Mouse (Mus musculus): ENCODE data around the gene Spock1. TPM values are rescaled to one million over a fixed set of nuclear protein-coding genes. Genes with fewer than 3 reads are reported as not detected.
A peak's percentile ranks its signal among the peaks of the same experiment; 100 is the strongest.

The Spock1 gene
- polyA plus RNA-seq, 1 experiment = 0.23 TPM

DNA sequence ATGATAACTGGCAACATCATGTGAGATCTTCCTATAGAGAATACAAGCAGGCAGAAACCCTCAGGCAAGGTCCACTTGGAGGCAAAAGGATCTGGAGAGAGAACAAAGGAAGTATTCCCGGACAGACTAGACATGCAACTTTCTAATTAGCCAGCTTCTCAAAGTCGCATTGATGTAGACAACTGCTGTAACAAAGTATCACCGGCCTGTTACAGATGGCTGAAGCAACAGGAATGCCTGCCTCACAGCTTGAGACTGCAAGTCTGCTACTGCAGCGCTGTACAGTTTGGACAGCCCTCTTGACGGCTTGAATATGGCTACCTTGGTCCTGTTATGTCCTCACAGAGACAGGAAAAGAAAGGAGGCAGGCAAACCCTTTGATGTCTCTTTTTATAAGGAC is 118.3 kb downstream of the Spock1 start:
- no peaks in the 10 kb centered on the region for H3K4me1 ChIP-seq (ENCODE audit: control insufficient read depth, insufficient read depth, low read length)
- TF ChIP-seq POLR2A (IDR thresholded peaks at IDR 0.05; ENCODE audit: low read depth, low read length) (no peak), CTCF (IDR thresholded peaks at IDR 0.05; ENCODE audit: borderline replicate concordance, insufficient read depth, low read length) (no peak)
- no peak overlapping the region for H3K27ac ChIP-seq (ENCODE audit: insufficient read depth, low read length)
- H3K4me3 ChIP-seq (ENCODE audit: insufficient read depth, low read length) = no peak overlapping the region

DNA sequence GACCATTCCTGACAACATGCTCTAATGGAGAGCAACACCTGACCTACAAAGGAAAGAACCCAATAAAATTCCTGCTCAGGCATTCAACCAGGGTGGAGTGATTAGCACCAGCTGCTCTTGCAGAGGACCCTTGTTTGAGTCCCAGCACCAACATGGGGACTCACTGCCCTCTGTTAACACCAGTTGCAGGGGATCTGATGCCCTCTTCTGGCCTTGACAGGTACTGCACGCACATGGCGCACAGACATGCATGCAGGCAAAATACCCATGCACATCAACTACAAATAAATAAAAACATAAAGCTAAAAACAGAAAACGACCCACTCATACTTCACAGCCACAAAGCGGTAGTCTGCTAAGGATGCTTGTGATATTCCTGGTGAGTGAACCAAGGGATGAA is 119.8 kb downstream of the Spock1 start:
- Histone ChIP-seq H3K27ac (ENCODE audit: insufficient read depth, low read length) (no peak overlapping the region), H3K4me1 (ENCODE audit: control insufficient read depth, insufficient read depth, low read length) (no peaks in the 10 kb centered on the region), H3K4me3 (ENCODE audit: insufficient read depth, low read length) (no peak overlapping the region)
- TF ChIP-seq POLR2A (IDR thresholded peaks at IDR 0.05; ENCODE audit: low read depth, low read length) (no peak), CTCF (IDR thresholded peaks at IDR 0.05; ENCODE audit: borderline replicate concordance, insufficient read depth, low read length) (peak; percentile 12; the same call in 1 of the 2 replicates)

DNA sequence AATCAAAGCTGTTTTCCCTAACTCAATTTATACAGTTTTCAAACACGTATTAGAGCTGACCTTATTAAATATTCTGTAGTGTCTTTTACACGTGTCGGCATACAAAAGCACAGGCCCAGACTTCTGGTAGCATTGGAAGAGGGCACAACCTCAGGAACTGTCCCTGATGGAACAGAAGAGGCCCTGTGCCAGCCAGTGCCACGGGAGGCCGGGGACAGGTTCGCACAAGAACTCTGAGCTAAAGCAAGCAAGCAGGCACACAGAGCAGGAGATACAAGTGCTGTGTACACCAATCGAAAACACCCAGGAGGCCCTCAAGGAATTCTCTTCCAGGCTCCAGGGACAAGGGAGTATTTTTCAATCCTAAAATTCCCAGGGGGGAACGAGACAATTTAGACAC is 121.9 kb downstream of the Spock1 start:
- no peak overlapping the region for H3K27ac ChIP-seq (ENCODE audit: insufficient read depth, low read length)
- no peak for TF ChIP-seq CTCF (IDR thresholded peaks at IDR 0.05; ENCODE audit: borderline replicate concordance, insufficient read depth, low read length)
- H3K4me1 ChIP-seq (ENCODE audit: control insufficient read depth, insufficient read depth, low read length) = no peaks in the 10 kb centered on the region

DNA sequence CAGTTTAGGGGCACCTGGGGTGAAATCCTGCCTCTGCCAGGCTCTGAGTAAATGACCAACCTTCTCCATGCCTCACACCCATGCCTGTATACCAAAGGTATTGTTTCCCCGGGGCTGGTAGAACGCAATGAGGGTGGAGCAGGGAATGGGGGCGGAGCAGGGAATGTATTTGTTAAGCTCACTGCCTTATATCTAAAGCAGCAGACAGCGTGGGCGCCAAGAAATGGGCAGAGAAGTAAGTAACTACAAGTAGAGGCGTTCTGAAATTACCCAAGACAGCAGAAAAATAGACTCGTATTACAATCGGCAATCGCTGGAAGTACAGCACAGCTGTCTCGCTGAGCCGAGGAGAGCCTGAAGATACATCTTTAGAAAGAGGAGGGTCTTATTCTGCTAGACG is 125.2 kb downstream of the Spock1 start:
- Histone ChIP-seq H3K4me3 (ENCODE audit: insufficient read depth, low read length) (no peak overlapping the region), H3K4me1 (ENCODE audit: control insufficient read depth, insufficient read depth, low read length) (no peaks in the 10 kb centered on the region), H3K27ac (ENCODE audit: insufficient read depth, low read length) (no peak overlapping the region)
- TF ChIP-seq CTCF (IDR thresholded peaks at IDR 0.05; ENCODE audit: borderline replicate concordance, insufficient read depth, low read length) (no peak), POLR2A (IDR thresholded peaks at IDR 0.05; ENCODE audit: low read depth, low read length) (no peak)

More for the DNA sequence above, 121.9 kb downstream of the Spock1 start:
- no peak overlapping the region for H3K4me3 ChIP-seq (ENCODE audit: insufficient read depth, low read length)

DNA sequence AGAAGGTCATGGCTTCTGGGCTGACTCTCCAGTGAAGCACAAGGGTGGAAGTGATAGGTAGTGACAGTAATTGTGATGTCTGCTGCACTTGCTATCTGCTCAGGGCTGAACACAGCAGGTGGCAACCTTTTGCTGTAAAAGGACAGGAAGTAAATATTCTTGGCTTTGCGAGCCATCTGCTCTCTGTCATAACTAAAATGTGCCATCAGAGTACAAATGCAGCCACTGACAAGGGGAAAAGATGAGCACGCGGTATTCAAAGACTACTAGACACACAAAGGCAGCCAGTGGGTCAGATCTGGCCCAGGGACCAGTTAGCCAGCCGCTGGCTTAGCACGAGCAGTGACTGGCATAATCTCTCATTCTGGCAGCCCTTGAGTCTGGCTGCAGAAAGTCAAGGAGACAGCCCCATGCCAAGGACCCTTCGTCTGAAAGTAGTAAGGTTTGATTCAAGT is 126.0 kb downstream of the Spock1 start:
- H3K27ac ChIP-seq (ENCODE audit: insufficient read depth, low read length) = no peak overlapping the region
- H3K4me1 ChIP-seq (ENCODE audit: control insufficient read depth, insufficient read depth, low read length) = no peaks in the 10 kb centered on the region
- H3K4me3 ChIP-seq (ENCODE audit: insufficient read depth, low read length) = no peak overlapping the region
- no peak for TF ChIP-seq CTCF (IDR thresholded peaks at IDR 0.05; ENCODE audit: borderline replicate concordance, insufficient read depth, low read length)
- TF ChIP-seq POLR2A (IDR thresholded peaks at IDR 0.05; ENCODE audit: low read depth, low read length) = no peak

DNA sequence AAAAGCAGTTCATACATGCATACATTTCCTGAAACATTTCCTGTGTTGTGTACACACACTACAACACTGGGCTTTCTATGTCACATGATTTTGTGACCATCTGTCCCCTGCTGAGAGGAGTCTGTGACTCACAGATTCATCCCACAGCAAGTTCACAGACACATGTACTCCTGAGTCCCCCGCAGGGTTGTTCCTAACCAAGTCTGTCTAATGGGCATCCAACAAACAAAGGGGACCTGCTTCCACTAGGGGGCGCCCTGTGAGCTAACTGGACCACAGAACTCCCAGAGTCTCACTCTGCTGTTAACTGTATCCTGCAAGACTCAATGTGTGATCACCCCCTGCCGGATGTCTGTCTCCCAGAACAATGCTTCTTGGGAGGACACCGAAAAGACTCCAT is 129.0 kb downstream of the Spock1 start:
- TF ChIP-seq POLR2A (IDR thresholded peaks at IDR 0.05; ENCODE audit: low read depth, low read length) (no peak), CTCF (IDR thresholded peaks at IDR 0.05; ENCODE audit: borderline replicate concordance, insufficient read depth, low read length) (no peak)
- H3K4me1 ChIP-seq (ENCODE audit: control insufficient read depth, insufficient read depth, low read length) = no peaks in the 10 kb centered on the region
- no peak overlapping the region for H3K4me3 ChIP-seq (ENCODE audit: insufficient read depth, low read length)
- H3K27ac ChIP-seq (ENCODE audit: insufficient read depth, low read length) = no peak overlapping the region

DNA sequence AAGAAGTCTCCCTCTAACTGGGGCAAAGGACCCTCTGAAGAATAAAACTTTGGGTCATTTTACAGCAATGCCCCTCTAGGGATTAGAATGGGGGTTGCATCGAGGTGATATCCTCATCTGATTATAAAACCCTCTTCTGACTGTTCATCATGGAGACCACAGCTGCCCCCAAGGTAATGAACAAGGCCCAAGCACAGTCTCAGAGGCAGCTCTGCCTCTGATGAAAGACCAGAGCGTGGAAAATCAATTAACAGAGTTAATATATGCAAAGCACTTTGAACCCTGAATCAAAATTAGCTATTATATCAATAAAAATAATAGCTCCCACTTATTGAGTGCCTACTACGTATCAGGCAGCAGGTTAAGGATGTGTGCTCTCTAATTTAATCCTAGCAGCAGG is 129.6 kb downstream of the Spock1 start:
- Histone ChIP-seq H3K4me1 (ENCODE audit: control insufficient read depth, insufficient read depth, low read length) (no peaks in the 10 kb centered on the region), H3K27ac (ENCODE audit: insufficient read depth, low read length) (no peak overlapping the region), H3K4me3 (ENCODE audit: insufficient read depth, low read length) (no peak overlapping the region)
- TF ChIP-seq CTCF (IDR thresholded peaks at IDR 0.05; ENCODE audit: borderline replicate concordance, insufficient read depth, low read length) (no peak), POLR2A (IDR thresholded peaks at IDR 0.05; ENCODE audit: low read depth, low read length) (no peak)

DNA sequence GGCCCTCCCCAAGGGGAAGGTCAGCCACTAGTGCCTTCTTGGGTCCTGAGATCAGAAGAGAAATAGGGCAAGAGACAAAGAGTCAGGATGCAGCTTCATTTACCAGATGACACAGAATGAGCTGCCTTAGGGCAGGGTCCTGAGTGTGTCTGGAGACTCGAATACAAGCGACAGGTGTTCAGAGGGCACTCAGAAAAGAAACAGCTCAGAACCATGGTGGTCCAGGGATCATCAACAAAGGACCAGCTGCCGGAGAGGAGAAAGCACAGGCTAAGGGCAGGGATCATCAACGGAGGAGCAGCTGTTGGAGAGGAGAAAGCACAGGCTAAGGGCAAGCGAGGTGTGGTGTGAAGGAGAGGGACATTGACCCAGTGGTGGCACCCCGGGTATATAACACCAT is 136.1 kb downstream of the Spock1 start:
- no peak overlapping the region for H3K27ac ChIP-seq (ENCODE audit: insufficient read depth, low read length)
- H3K4me1 ChIP-seq (ENCODE audit: control insufficient read depth, insufficient read depth, low read length) = no peaks in the 10 kb centered on the region
- no peak overlapping the region for H3K4me3 ChIP-seq (ENCODE audit: insufficient read depth, low read length)
- no peak for TF ChIP-seq CTCF (IDR thresholded peaks at IDR 0.05; ENCODE audit: borderline replicate concordance, insufficient read depth, low read length)
- no peak for TF ChIP-seq POLR2A (IDR thresholded peaks at IDR 0.05; ENCODE audit: low read depth, low read length)

DNA sequence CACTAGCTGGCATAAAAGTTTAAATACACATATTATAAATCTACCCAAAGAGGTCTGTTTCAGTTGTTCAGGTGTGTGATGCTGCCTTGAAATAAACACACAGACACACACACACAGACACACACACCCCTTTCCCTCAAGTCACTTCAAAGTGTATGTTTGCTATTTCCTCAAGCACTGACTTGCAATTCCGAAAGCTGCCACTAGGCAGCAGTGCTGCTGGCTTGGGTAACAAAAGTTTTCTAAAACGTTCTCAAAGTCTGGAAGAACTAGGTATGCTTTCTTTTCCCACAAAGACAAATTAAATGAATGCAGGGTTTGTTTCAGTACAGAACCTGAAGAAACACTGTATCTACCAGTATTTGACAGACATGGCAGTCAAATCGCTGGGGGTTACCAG is 141.4 kb downstream of the Spock1 start:
- H3K4me1 ChIP-seq (ENCODE audit: control insufficient read depth, insufficient read depth, low read length) = no peaks in the 10 kb centered on the region
- no peak overlapping the region for H3K4me3 ChIP-seq (ENCODE audit: insufficient read depth, low read length)
- no peak overlapping the region for H3K27ac ChIP-seq (ENCODE audit: insufficient read depth, low read length)
- TF ChIP-seq CTCF (IDR thresholded peaks at IDR 0.05; ENCODE audit: borderline replicate concordance, insufficient read depth, low read length) (no peak), POLR2A (IDR thresholded peaks at IDR 0.05; ENCODE audit: low read depth, low read length) (no peak)

DNA sequence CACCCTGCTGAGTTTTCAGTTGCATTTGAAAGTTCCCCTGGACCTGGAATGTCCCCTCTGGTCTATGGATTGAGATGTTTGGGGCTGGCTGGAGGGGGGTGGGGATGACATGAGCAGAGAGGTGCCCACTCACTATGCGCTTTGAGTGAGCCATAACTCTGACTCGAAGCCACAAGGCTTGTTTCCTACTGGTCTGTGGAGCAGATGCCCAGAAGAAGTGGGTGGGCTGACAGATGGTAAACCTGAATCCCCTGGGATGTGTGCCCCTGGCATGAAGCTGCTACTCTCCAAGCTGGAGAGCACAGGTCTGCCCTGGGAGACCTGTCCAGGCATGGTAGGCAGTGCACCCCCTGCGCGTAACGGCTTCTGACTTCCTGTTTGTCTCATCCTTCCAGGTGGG is 147.0 kb downstream of the Spock1 start:
- H3K4me1 ChIP-seq (ENCODE audit: control insufficient read depth, insufficient read depth, low read length) = no peaks in the 10 kb centered on the region
- no peak overlapping the region for H3K4me3 ChIP-seq (ENCODE audit: insufficient read depth, low read length)
- H3K27ac ChIP-seq (ENCODE audit: insufficient read depth, low read length) = no peak overlapping the region
- TF ChIP-seq POLR2A (IDR thresholded peaks at IDR 0.05; ENCODE audit: low read depth, low read length) = no peak
- no peak for TF ChIP-seq CTCF (IDR thresholded peaks at IDR 0.05; ENCODE audit: borderline replicate concordance, insufficient read depth, low read length)

DNA sequence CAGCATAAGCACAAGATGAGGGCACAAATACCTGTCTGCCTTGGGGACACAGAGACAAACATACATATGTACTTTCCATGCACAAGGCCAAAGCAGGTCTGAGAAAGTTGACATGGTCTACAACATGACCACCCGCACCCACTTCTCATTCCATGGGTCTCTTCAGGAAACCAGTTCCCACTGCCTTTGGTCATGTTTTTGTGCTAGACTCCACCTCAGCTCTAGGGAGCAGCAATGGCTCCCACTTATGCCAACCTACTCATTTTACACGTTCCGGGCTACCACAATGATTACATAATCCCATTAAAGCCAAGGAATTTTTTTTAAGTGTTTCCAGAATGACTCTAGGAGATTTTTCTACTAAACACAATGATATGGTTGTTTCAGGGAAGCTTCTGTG is 147.5 kb downstream of the Spock1 start:
- no peak overlapping the region for H3K4me3 ChIP-seq (ENCODE audit: insufficient read depth, low read length)
- no peak overlapping the region for H3K27ac ChIP-seq (ENCODE audit: insufficient read depth, low read length)
- TF ChIP-seq CTCF (IDR thresholded peaks at IDR 0.05; ENCODE audit: borderline replicate concordance, insufficient read depth, low read length) = no peak
- TF ChIP-seq POLR2A (IDR thresholded peaks at IDR 0.05; ENCODE audit: low read depth, low read length) = no peak
- H3K4me1 ChIP-seq (ENCODE audit: control insufficient read depth, insufficient read depth, low read length) = no peaks in the 10 kb centered on the region
